Mouse (Mus musculus): ENCODE data around the gene Psmd8.
"Not testable (repeated sequence)": the region's sequence is repeated elsewhere in the genome, so short reads cannot be mapped to it uniquely, and the experiment has no call there.

Psmd8 gene

GRCm38 (mm10) chr7:29180077-29180853 is at the start of gene Psmd8:
Gene Psmd8 (minus strand): TSS chr7:29180701.
- DNase-seq, result peak; percentile 98

- no peak for DNase-seq
Observed at GRCm38 (mm10) chr7:29228202-29228601, 47.7 kb upstream of the Psmd8 start.

- DNase-seq, result no peak
Observed at GRCm38 (mm10) chr7:29225520-29225919, 45.0 kb upstream of the Psmd8 start.

- no peak for DNase-seq
Observed at GRCm38 (mm10) chr7:29224756-29225394, 44.4 kb upstream of the Psmd8 start.

- no peak for DNase-seq
Observed at GRCm38 (mm10) chr7:29214846-29215245, 34.3 kb upstream of the Psmd8 start.

GRCm38 (mm10) chr7:29214236-29214635 is 33.7 kb upstream of the Psmd8 start:
- DNase-seq, result no peak

- DNase-seq, result peak in 1 of 2 experiments; percentile 66
Observed at GRCm38 (mm10) chr7:29213675-29214082, 33.2 kb upstream of the Psmd8 start, which contains the start of gene Catsperg1. Gene Catsperg1 (minus strand): TSS chr7:29214035.

- not testable (repeated sequence) for DNase-seq
Observed at GRCm38 (mm10) chr7:29212775-29213560, 32.5 kb upstream of the Psmd8 start.

GRCm38 (mm10) chr7:29212199-29212765 is 31.8 kb upstream of the Psmd8 start:
- DNase-seq, result peak in 1 of 2 experiments; percentile 24

GRCm38 (mm10) chr7:29211415-29212198 is 31.1 kb upstream of the Psmd8 start:
- DNase-seq, result peak; percentile 79 to 88

GRCm38 (mm10) chr7:29211013-29211412 is 30.5 kb upstream of the Psmd8 start:
- peak in 1 of 2 experiments; percentile 66 for DNase-seq

GRCm38 (mm10) chr7:29202577-29202976 is 22.1 kb upstream of the Psmd8 start:
- no peak for DNase-seq

GRCm38 (mm10) chr7:29194230-29194629 is 13.7 kb upstream of the Psmd8 start:
- not testable (repeated sequence) for DNase-seq

GRCm38 (mm10) chr7:29181323-29181722 is 822 bp upstream of the Psmd8 start:
- not testable (repeated sequence) for DNase-seq

- no peak for DNase-seq
Observed at GRCm38 (mm10) chr7:29180854-29181236, 344 bp upstream of the Psmd8 start.

- DNase-seq, result no peak
Observed at GRCm38 (mm10) chr7:29179323-29179722, 1.2 kb downstream of the Psmd8 start.

GRCm38 (mm10) chr7:29178106-29178505 is 2.4 kb downstream of the Psmd8 start:
- peak in 1 of 2 experiments; percentile 55 for DNase-seq

GRCm38 (mm10) chr7:29172390-29173016 is 8.0 kb downstream of the Psmd8 start:
- no peak for DNase-seq

GRCm38 (mm10) chr7:29171562-29172097 is 8.9 kb downstream of the Psmd8 start:
- no peak for DNase-seq

GRCm38 (mm10) chr7:29170755-29171561 is 9.5 kb downstream of the Psmd8 start:
- peak in 1 of 2 experiments; percentile 30 for DNase-seq

Measured in kidney, postnatal 36 days (tissue).